Mouse (Mus musculus) CD4-positive helper T cell, adult 2 months (primary cell): ENCODE measurements around the gene Homer1.

Experiments
- DNase-seq: peaks from one replicate; pipeline ENCODE4 v3.0.0-alpha.2; 2012; ENCODE audit warnings: low read depth, missing footprints, low spot score

Homer1 gene

GRCm38 (mm10) chr13:93299316-93299715 lies at the start of gene Homer1:
TSS of gene Homer1 (plus strand) at chr13:93299635.
- DNase-seq = no peak

- no peak for DNase-seq
Measured at GRCm38 (mm10) chr13:93251732-93252131, 47.7 kb upstream of the Homer1 start.

- no peak for DNase-seq
Measured at GRCm38 (mm10) chr13:93252175-93252574, 47.3 kb upstream of the Homer1 start.

GRCm38 (mm10) chr13:93252941-93253340 lies 46.5 kb upstream of the Homer1 start:
- DNase-seq = no peak

- DNase-seq = no peak
Measured at GRCm38 (mm10) chr13:93267151-93267550, 32.3 kb upstream of the Homer1 start.

- DNase-seq = no peak
Measured at GRCm38 (mm10) chr13:93300581-93300980, 1.1 kb downstream of the Homer1 start.

GRCm38 (mm10) chr13:93301060-93301459 lies 1.6 kb downstream of the Homer1 start:
- DNase-seq = no peak

- DNase-seq = no peak
Measured at GRCm38 (mm10) chr13:93302846-93303562, 3.6 kb downstream of the Homer1 start.

GRCm38 (mm10) chr13:93303563-93304250 lies 4.3 kb downstream of the Homer1 start:
- peak; percentile 98 for DNase-seq

GRCm38 (mm10) chr13:93304251-93305001 lies 5.0 kb downstream of the Homer1 start:
- peak; percentile 29 for DNase-seq

GRCm38 (mm10) chr13:93305149-93305548 lies 5.7 kb downstream of the Homer1 start:
- DNase-seq = no peak

- DNase-seq = no peak
Measured at GRCm38 (mm10) chr13:93305636-93306035, 6.2 kb downstream of the Homer1 start.

GRCm38 (mm10) chr13:93306545-93306944 lies 7.1 kb downstream of the Homer1 start:
- no peak for DNase-seq

- no peak for DNase-seq
Measured at GRCm38 (mm10) chr13:93307700-93308099, 8.3 kb downstream of the Homer1 start.

GRCm38 (mm10) chr13:93309295-93309694 lies 9.9 kb downstream of the Homer1 start:
- no peak for DNase-seq

GRCm38 (mm10) chr13:93312518-93312917 lies 13.1 kb downstream of the Homer1 start:
- no peak for DNase-seq

GRCm38 (mm10) chr13:93314322-93314721 lies 14.9 kb downstream of the Homer1 start:
- no peak for DNase-seq

GRCm38 (mm10) chr13:93320089-93320488 lies 20.7 kb downstream of the Homer1 start:
- DNase-seq = no peak

GRCm38 (mm10) chr13:93326326-93326725 lies 26.9 kb downstream of the Homer1 start:
- no peak for DNase-seq

- no peak for DNase-seq
Measured at GRCm38 (mm10) chr13:93331721-93332120, 32.3 kb downstream of the Homer1 start.

- DNase-seq = peak; percentile 58
Measured at GRCm38 (mm10) chr13:93332491-93332890, 33.1 kb downstream of the Homer1 start.

- no peak for DNase-seq
Measured at GRCm38 (mm10) chr13:93335337-93335736, 35.9 kb downstream of the Homer1 start.
